Mouse (Mus musculus): ENCODE measurements around the gene Erp29.
"Not testable (repeated sequence)": the region's sequence is repeated elsewhere in the genome, so short reads cannot be mapped to it uniquely, and the experiment has no call there.

Gene Erp29

DNA sequence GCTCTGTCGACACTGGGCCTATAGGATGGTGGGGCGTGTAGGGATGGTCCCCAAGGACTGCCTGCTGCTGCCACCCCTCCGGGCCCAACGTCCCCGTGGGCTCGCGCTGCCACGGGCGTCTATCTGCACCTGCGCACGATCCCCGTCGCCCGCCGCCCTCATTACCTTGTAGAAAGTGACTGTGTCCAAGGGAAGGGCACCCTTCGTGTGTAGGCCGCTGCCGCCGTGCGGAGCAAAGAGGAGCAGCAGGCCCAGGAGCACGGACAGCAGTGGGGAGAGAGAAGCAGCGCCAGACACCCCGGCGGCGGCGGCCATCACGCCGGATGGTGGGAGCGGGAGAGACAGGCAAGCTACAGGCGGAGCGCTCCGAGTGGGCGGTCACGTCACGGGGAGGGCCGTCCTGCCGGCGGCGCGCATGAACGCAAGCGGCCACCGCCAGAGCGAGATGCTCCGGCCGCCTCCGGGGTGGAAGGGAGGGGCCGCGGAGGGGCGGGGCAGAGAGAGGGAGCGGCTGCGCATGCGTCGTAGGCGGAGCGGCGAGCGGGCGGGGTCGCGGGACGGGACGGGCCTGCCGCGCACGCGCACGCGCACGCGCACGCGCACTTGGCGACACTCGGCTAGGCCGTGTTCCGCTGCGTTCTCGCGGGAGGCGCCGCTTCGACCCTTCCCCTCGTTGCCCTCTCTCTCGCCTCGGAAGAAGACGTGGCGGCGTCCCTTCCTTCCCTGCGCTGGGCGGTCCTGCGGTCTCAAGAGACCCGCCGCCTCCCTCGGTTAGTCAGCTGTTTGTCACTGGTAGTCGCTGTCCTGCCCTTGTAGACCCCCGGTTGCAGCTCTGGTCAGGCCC lies at the start of gene Erp29:
Gene Erp29, minus strand, starts transcription at position 481 of the 844 bp plus-strand sequence.
- DNase-seq (ENCODE audit: low read depth), result peak; percentile 99

- DNase-seq (ENCODE audit: low read depth), result not testable (repeated sequence)
These were observed 49.2 kb upstream of the Erp29 start for GRCm38 (mm10) chr5:121501424-121501996.

GRCm38 (mm10) chr5:121500719-121501118 lies 48.4 kb upstream of the Erp29 start:
- no peak for DNase-seq (ENCODE audit: low read depth)

- DNase-seq (ENCODE audit: low read depth), result no peak
These were observed 41.0 kb upstream of the Erp29 start for GRCm38 (mm10) chr5:121493305-121493704.

- no peak for DNase-seq (ENCODE audit: low read depth)
These were observed 32.5 kb upstream of the Erp29 start for GRCm38 (mm10) chr5:121484801-121485200.

- DNase-seq (ENCODE audit: low read depth), result peak; percentile 83
These were observed 25.4 kb upstream of the Erp29 start for GRCm38 (mm10) chr5:121477680-121478079.

- no peak for DNase-seq (ENCODE audit: low read depth)
These were observed 23.7 kb upstream of the Erp29 start for GRCm38 (mm10) chr5:121476040-121476439.

GRCm38 (mm10) chr5:121474610-121475009 lies 22.3 kb upstream of the Erp29 start:
- no peak for DNase-seq (ENCODE audit: low read depth)

- DNase-seq (ENCODE audit: low read depth), result no peak
These were observed 20.1 kb upstream of the Erp29 start for GRCm38 (mm10) chr5:121472411-121472810.

DNA sequence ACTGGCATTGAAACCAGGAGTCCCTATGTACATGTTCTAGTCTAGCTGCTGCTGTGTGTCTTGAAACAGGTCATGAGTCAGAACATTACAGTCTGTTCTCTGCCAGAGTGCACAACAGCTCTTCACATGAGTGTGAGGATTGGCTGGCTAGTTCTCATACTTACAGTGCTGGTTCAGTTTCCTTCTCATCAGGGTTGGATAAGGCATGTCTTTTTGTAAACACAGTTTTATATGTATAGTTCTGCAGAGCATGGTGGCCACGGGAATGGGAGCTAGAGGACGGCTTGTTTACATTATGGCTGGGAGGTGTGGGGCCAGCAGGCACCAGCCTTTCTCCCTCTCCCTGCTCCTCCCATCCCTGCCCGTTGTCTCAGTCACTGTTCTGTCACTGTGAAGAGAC lies 17.3 kb upstream of the Erp29 start:
- DNase-seq (ENCODE audit: low read depth), result no peak

DNA sequence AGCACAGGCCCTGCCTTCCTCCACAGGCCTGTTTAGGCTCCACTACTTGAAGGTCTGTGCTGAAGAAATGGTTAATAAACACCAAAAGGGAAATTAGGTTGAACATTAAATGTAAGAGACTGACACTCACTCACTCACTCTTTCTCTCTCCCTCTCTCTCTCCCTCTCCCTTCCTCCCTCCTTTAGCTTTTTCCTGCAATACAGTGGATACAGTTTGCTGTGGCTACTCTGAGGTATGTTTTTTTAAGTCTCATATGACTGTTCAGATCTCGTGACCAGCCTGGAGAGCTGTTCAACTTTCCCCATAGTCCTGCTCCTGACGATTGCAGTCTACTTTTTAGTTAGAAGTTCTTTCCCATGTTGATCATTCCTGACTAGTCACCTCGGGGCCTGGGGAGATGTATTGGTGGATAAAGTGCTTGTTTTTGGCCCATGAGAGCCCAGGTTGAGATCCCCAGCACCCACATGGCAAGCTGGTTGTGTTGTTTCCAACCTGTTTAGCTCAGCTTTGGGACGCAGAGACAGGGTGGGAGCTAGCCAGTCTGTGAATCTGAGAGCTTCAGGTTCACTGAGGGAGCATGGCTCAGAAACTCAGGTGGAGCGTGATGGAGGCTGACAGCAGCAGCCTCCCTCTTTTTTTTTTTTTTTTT lies 11.4 kb upstream of the Erp29 start:
- DNase-seq (ENCODE audit: low read depth), result no peak

GRCm38 (mm10) chr5:121462967-121463366 lies 10.7 kb upstream of the Erp29 start:
- DNase-seq (ENCODE audit: low read depth), result no peak

DNA sequence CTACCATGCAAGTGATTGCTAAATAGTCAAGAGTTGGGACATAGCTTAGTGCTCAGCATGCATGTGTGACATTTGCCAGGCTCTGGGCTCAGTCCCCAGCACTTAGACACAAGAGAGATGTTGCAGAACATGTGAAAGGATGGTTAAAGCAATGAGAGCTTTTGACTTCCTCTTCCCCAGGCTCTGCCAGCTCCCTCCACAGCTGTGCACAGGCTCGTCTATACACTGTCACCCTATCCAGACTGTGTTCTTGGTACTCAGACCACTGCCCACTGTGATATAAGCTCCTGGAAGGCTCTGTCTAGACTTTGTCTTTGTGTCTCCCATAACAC lies 9.8 kb upstream of the Erp29 start:
- no peak for DNase-seq (ENCODE audit: low read depth)

DNA sequence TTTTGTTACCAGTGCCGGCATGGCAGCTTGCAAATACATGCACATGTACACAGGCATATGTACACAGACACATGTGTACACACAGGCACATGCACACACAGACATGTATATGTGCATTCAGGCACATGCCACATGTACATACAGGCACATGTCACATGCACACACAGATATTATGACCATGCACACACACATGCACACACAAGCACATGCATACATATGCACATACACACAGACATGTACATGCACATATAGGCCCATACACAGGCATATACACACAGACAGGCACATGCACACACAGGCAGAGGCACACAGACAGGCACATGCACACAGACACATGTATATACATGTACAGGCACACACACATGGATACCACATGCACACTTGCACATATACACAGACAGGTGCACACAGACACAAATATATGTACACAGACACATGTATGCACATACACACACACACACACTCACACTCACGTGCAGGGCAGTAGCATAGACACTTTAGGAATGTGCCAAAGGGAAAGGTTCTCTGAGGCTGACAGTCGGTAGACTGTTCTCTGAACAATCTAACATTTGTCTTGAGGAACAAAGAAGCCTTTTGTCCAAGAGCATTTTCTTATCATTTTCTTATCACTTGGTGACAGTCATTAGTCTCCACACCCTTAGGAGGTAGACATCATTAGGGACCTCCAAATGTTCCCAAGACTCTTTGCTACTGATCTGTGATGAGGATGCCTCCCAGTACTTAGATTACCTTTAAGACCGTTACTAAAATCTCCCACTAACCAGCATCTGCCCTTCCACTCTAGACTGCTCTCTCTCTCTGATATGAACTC lies 9.2 kb upstream of the Erp29 start:
- DNase-seq (ENCODE audit: low read depth), result no peak

DNA sequence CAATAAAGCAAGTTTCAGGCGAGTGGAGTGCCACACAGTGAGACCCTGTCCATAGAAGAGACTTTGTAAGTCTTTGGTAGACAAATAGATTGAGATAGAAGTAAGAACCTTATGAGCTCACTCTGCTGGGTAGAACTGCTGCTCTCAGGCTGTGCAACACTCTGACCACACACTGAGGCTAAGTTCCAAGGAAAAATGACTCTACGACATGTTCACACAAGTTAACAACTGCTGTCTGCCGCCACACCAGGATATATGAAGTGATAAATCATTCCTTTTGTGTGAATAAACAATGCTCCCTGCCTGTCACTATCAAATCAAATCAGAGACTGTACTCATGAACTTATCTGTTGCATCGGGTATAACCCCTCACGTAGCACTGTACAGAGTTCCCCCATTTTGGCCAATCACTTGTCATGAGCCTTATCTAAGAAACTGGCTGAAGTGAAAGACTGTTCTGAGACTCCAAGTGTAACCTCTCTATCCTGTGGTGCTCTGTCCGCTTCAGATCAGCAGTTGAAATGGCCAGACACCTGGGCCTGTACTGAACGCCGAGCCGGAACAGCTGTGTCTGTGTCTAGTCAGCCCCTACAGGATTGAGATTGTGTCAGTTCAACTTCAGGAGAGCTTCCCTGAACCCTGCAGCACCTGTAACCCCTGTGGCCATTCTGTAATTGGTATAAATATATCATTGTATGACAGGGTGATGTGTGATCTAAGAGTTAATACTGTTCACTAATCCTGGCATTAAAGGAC lies 3.4 kb upstream of the Erp29 start:
- no peak for DNase-seq (ENCODE audit: low read depth)

DNA sequence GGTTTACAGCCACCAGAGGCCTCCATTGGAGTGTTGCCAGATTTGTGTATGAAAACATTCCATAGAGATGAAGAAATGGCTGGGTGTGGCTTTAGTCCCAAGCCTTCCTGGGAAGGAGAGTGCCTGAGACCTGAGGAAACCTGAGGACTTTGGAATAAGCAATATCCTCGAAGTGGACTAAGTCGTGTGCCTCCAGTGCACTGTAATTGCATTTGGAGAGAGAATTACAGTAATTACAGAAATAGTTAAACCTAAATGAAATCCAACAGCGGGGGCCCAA lies 2.1 kb upstream of the Erp29 start:
- no peak for DNase-seq (ENCODE audit: low read depth)

- DNase-seq (ENCODE audit: low read depth), result no peak
These were observed 1.6 kb upstream of the Erp29 start for GRCm38 (mm10) chr5:121453743-121454502.

DNA sequence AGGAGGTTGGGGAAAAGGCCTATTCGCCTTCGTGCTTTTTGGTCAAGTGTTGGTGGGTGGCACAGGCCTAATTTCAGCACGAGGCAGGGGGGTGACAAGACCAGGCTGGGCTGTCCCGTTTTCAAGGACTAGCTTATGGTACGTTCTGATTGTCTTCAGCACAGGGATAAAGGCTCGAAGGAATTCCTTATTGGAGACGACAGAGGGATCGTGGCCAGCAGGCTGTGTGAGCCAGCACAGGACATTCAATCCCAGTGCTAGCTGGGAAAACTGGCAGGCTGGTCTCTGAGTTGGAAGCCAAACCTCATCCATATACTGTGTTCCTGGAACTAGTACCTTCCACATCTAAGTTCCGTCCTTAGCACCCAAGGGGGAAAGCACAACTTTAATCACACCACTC lies 600 bp upstream of the Erp29 start:
- DNase-seq (ENCODE audit: low read depth), result no peak

DNA sequence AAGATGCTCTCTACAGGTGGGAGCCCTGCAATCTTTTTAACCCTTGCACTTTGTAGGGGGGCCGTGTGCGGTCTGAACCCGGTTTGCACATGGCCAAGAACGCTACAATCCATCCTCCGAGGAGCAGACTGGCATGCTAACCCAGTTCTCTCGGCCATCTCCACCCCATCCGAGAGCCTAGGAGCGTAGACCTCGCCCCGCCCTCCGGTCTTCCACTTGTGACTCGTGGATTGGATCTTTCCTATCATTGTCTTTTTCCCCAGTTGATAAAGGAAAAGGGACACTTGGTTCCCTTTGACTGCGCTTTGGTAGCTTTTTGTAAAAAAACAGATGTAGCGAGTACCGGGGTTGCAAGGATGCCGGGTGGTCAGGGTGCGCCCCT lies 671 bp downstream of the Erp29 start, which contains the start of gene Tmem116:
Gene Tmem116, plus strand, starts transcription at position 250 of the 382 bp plus-strand sequence.
- no peak for DNase-seq (ENCODE audit: low read depth)

- no peak for DNase-seq (ENCODE audit: low read depth)
These were observed 1.1 kb downstream of the Erp29 start for GRCm38 (mm10) chr5:121451203-121451602.

DNA sequence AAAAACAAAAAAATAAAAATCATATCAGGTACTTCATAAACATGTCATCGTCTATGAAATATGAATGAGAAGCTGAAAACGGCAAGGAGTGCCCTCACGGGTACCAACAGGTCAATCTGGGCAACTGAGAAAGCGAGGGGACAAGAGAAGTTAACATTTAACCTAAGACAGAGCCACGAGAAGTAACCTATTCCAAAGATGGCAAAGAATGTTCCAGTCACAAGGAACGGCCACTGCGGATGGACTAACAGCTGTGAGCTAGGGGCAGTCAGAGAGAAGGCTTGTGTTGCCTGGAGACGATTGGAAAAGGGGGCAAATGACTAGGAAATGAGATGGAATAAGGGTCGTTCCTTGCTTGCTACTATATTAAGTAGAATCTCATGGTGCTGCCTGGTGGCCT lies 1.8 kb downstream of the Erp29 start:
- DNase-seq (ENCODE audit: low read depth), result no peak
